Mouse (Mus musculus) megakaryocyte progenitor cell, adult 5-6 weeks (primary cell): ENCODE data around the gene Dsn1. TPM values are rescaled to one million over a fixed set of nuclear protein-coding genes. Genes with fewer than 3 reads are reported as not detected.

ENCODE experiments used
- ATAC-seq: replicated peaks from 2 replicates; pipeline ENCODE4 v1.8.0; 2016; ENCODE audit warnings: mild to moderate bottlenecking, moderate TSS enrichment, inconsistent platforms; ENCODE audit not compliant: poor library complexity
- total RNA-seq, 2 experiments: library from RNA; stranded (forward) in 1 of 2; stranded (reverse) in 1 of 2; fragments of 157-497, 149-512 nt in 1 of 2; fragments of 200-1000 nt in 1 of 2; gene quantifications; 2 replicates each; pipeline versions ENCODE4 v1.2.3 to v1.2.4; 2015 to 2017

Dsn1 gene
- total RNA-seq, 2 experiments from 2014 or later, result 17.1 to 68.2 TPM

GRCm38 (mm10) chr2:156973316-156974100 is 33.4 kb downstream of the Dsn1 start:
- ATAC-seq, result no peak

DNA sequence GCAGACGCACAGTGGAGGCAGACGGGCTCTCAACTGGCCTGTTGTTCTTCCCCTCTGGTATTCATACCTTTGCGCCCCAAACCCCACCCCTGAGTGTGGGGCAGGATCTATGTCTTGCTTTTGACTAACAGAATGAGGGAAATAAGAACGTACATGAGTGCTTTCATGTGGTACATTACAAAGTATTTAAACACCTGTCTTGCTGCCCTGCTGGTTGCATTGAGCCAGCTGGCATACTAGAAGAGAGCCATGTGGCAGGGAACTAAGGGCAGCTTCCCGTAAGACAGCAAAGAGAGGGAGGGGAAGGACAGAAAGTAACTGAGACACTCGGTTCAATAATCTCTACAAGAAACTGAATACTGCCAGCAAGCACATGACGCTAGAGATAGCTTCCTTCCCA is 36.7 kb downstream of the Dsn1 start:
- no peak for ATAC-seq

GRCm38 (mm10) chr2:156968501-156968900 is 38.5 kb downstream of the Dsn1 start:
- ATAC-seq, result no peak

DNA sequence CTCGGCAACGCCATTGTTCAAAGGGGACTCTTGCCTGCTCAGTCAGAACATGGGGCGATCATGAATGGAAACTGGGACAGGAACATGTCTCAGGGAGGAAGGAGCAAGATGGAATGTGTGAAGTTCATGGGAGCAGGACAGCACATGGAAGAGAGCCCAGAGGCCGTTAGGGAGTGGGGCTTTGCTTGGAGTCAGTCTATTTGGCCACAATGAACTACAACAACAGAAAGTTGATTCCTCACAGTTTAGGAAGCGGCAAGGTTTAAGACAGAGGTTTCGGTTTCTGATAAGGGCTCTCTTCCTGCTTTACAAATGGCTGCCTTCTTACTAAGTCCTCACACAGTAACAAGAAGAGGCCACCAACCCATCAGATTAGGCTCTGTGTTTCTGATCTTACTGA is 39.6 kb downstream of the Dsn1 start:
- ATAC-seq, result 0 out of 2 replicates have a peak, but pooled peaks have one; percentile 31

GRCm38 (mm10) chr2:156963891-156964290 is 43.1 kb downstream of the Dsn1 start:
- ATAC-seq, result no peak

DNA sequence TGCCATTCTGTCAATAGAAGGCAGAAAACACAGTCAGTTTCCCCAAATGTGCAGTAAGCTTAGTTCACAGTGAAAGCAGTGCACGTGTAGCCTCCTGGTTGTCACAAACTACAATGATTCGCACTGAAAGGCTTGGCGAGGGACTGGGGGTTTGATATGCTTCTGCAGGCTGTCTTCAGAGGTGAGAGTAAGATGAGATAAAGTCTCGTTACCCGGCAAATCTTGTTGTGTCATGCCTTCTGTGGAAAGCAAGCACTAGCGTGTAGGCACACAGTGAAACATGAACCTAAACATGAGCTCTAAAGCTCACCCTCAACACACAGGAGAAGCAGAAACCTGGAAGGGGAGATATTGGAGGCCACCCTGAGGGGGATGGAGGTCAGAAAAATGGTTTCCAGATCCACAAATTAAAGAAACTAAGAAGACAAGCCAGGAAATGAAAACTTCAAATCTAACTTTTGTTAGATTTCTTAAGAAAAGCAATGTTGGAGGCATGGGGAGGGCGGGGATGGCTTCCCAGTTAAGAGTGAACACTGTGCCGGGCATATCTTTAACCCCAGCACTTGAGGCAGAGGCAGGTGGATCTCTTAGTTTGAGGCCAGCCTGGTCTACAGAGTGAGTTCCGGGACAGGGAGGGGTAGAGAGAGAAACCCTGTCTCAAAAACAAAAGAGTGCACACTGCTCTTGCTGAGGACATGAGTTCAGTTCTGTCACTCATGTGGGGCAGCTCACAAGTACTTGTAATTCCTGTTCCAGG is 48.3 kb downstream of the Dsn1 start:
- ATAC-seq, result peak; percentile 62

GRCm38 (mm10) chr2:156957035-156957434 is 49.9 kb downstream of the Dsn1 start:
- no peak for ATAC-seq

- ATAC-seq, result peak; percentile 89
Observed at GRCm38 (mm10) chr2:156956306-156956705, 50.6 kb downstream of the Dsn1 start.

GRCm38 (mm10) chr2:156954463-156954862 is 52.5 kb downstream of the Dsn1 start:
- ATAC-seq, result no peak

- no peak for ATAC-seq
Observed at GRCm38 (mm10) chr2:156951301-156952094, 55.5 kb downstream of the Dsn1 start.

GRCm38 (mm10) chr2:156950816-156951215 is 56.1 kb downstream of the Dsn1 start:
- no peak for ATAC-seq

Other genes with a start within 250 kb of the Dsn1 start
- gene Myl9, start 231.7 kb downstream of the Dsn1 start, total RNA-seq (2015), result not detected in 2 replicates
- not detected in 2 replicates for gene Myl9, start 231.7 kb downstream of the Dsn1 start, total RNA-seq (2017)
- gene Tgif2, start 167.1 kb downstream of the Dsn1 start, total RNA-seq (2015), result 7.2 and 7.9 TPM in 2 replicates
- 10.7 and 12.5 TPM in 2 replicates for gene Tgif2, start 167.1 kb downstream of the Dsn1 start, total RNA-seq (2017)
- gene 4930518I15Rik, start 149.2 kb downstream of the Dsn1 start, total RNA-seq (2015), result 0.42 and 3.0 TPM in 2 replicates
- 1.2 TPM in 1 of 2 replicates, not detected in the other for gene 4930518I15Rik, start 149.2 kb downstream of the Dsn1 start, total RNA-seq (2017)
- gene Rab5if, start 144.0 kb downstream of the Dsn1 start, total RNA-seq (2015), result 377 and 404 TPM in 2 replicates
- 204 and 210 TPM in 2 replicates for gene Rab5if, start 144.0 kb downstream of the Dsn1 start, total RNA-seq (2017)
- 0.10 and 0.57 TPM in 2 replicates for gene Sla2, start 120.0 kb downstream of the Dsn1 start, total RNA-seq (2015)
- gene Sla2, start 120.0 kb downstream of the Dsn1 start, total RNA-seq (2017), result 0.37 and 0.92 TPM in 2 replicates
- gene Ndrg3, start 15.1 kb downstream of the Dsn1 start, total RNA-seq (2015), result 24.9 and 27.1 TPM in 2 replicates
- 24.2 and 28.5 TPM in 2 replicates for gene Ndrg3, start 15.1 kb downstream of the Dsn1 start, total RNA-seq (2017)
- 1.9 and 2.9 TPM in 2 replicates for gene Soga1, start 72.1 kb upstream of the Dsn1 start, total RNA-seq (2015)
- gene Soga1, start 72.1 kb upstream of the Dsn1 start, total RNA-seq (2017), result 2.3 and 2.4 TPM in 2 replicates
- gene Tldc2, start 79.9 kb upstream of the Dsn1 start, total RNA-seq (2015), result not detected in 2 replicates
- gene Tldc2, start 79.9 kb upstream of the Dsn1 start, total RNA-seq (2017), result not detected in 2 replicates
- 90.6 and 93.0 TPM in 2 replicates for gene Samhd1, start 128.1 kb upstream of the Dsn1 start, total RNA-seq (2015)
- gene Samhd1, start 128.1 kb upstream of the Dsn1 start, total RNA-seq (2017), result 60.4 and 62.9 TPM in 2 replicates
- gene Rbl1, start 197.4 kb upstream of the Dsn1 start, total RNA-seq (2015), result 78.8 and 85.2 TPM in 2 replicates
- 74.0 and 89.5 TPM in 2 replicates for gene Rbl1, start 197.4 kb upstream of the Dsn1 start, total RNA-seq (2017)